Mouse (Mus musculus): ENCODE data around the gene Col4a3.

- TF ChIP-seq POLR2A (IDR thresholded peaks at IDR 0.05; ENCODE audit: insufficient read depth, low read length) (no peak), CTCF (IDR thresholded peaks at IDR 0.05; ENCODE audit: low read depth, low read length) (no peak), EP300 (IDR thresholded peaks at IDR 0.05; ENCODE audit: insufficient read depth, low read depth, low read length) (no peak)
Measured at GRCm38 (mm10) chr1:82687931-82688330, 101.2 kb downstream of the Col4a3 start.
